Mouse (Mus musculus): ENCODE data around the gene Mrps25.

Mrps25 gene

GRCm38 (mm10) chr6:92183621-92184131, at the start of gene Mrps25:
Gene Mrps25, minus strand, starts transcription at chr6:92184033.
- DNase-seq: peak; percentile 70

DNA sequence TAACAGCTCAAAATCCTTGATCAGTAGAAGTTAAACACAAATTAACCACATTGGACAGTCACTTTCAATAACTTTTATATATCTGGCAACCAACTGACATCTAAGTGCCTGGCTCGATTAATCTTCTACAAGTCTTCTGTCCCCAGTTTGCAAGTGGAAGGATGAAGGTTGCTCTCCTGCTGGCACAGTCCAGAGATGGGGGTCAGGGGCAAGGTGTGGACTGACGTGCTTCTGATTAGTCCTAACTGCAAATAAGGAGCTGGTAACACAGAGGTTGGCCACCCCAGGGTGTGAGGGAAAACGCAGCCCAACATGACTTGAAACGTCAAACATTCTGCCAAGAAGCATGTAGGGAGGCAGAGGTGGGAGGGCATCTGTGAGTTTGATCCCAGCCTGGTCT, 47.9 kb upstream of the Mrps25 start:
- no peak for DNase-seq

- no peak for DNase-seq
These were observed 47.5 kb upstream of the Mrps25 start for GRCm38 (mm10) chr6:92231356-92231755.

DNA sequence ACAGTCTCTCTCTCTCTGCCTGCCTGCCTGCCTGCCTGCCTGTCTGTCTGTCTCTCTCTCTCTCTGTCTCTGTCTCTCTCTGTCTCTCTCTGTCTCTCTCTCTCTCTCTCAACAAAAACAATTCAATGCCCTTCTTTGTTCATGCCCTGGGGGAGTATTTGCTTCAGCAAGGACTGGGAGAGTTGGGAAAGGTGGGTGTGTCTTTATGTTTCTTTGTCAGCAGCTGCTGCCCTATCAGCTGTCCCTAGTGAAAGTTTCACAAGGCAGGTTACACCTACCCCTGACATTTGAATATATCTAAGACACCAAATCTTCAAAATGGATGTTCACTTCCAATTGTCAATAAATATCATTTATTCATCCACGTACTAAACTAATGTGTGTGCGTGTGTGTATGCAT, 45.8 kb upstream of the Mrps25 start:
- no peak for DNase-seq

DNA sequence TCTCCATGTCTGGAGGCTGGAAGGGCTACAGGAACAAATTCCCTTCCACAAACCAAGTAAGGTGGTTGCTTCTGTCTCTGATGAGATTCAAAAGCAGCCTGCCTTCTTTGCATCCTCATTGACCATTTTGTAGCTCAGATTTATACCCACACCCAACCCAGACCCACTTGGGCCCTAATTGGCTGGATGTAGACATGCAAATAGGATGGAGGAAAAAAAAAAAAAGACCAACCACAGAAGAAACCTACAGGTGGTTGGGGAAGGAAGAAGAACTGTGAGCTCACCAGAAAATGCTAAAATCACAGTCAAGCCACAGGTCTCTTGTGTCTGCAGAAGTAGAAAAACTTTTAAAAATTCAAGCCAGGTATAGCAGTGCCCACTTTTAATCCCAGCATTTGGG, 45.3 kb upstream of the Mrps25 start:
- DNase-seq: no peak

DNA sequence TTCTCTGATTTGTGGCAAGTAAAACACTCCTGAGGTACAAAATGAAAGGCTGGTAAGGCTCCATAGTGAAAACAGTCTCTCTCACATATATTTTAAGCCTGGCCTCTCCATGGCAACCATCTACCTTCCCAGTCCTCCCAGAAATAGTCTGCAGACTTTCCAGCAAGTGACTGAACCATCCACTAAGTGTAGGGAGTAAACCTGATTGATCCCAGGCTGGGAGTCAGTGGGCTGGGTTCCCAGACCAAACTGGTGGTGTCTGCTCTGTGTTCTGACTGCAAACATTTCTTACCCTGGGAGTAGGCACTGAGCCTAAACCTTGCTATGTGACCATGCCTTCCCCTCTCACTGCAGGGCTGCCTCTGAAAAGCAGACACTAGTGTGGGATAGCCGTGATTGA, 41.1 kb upstream of the Mrps25 start:
- DNase-seq: no peak

DNA sequence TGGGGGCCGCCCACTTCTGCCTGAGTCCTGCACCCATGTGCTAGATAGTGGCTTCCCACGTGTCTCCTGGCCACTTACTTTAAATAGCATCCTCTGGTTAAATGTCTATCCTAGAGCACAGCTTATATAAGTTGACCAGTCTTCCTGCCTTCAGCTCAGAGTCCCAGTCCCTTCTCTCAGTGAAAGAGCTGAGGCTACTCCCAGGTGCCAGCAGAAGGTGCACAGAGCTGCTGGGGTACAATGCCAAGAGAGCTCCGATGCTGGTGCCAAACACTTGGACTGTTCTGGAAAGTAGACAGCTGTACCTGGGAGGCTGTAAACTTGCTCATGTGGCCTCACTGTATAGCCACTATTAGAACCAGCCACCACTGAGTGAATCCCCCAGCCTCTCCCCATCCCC, 38.2 kb upstream of the Mrps25 start:
- no peak for DNase-seq

DNA sequence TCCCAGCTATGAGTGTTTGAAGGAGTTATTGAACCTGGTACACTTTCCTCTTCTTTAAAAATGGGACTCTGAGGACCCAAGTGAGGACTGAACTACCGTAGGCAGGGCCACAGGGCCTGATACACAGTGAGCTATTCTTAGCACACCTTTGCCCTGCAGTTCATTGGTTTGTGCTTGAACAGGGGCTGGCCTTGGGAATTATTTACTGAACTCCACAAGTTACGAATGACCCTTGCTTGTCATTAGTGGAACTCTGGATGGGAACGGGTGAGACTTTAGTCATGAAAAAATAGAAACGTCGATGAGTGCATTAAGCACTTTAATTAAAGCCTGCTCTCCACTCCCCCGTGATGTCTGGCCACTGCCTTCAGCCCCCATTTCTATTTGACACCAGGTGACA, 37.8 kb upstream of the Mrps25 start:
- DNase-seq: no peak

- peak; percentile 13 for DNase-seq
These were observed 35.6 kb upstream of the Mrps25 start for GRCm38 (mm10) chr6:92219445-92219844.

GRCm38 (mm10) chr6:92214773-92215449, 31.1 kb upstream of the Mrps25 start, which contains the start of gene Rbsn:
Gene Rbsn, minus strand, starts transcription at chr6:92214925.
- DNase-seq: peak; percentile 89

GRCm38 (mm10) chr6:92214055-92214772, 30.4 kb upstream of the Mrps25 start:
- DNase-seq: no peak

DNA sequence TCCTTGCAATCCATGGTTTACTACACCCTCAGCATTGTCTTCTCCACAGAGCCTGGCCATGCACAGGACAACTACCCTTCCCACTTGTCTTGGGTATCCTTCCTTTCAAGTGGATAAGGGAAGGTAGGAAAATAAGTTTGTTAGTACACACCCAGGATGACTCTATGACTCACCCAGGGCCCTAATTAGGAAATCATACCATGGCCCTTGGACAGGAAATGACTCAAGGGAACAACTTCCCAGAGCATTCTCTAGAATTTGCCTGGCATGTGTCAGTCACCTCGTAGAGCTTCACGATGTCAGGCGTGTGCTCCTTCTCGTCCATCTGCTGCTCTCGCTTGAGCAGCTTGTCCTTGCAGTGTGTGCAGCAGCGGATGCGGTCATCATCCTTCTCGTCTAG, 15.6 kb upstream of the Mrps25 start:
- DNase-seq: no peak

DNA sequence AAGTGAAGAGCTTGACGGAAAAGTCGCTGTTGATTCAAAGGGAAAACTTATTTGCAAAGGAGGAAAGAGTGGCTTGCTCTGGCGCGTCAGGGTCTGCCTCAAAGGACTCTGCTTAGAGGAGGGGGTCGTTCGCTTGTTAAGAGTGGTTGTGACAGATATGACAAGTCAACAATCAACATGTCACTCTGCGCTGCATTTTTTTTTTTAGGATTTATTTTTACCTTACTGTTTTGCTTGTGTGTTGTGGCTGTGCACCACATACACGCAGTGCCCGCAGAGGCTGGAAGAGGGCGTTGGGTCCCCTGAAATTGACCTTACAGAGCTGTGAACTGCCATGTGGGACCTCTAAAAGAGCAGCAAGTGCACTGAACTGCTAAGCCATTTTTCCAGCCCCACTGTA, 345 bp upstream of the Mrps25 start:
- no peak for DNase-seq

DNA sequence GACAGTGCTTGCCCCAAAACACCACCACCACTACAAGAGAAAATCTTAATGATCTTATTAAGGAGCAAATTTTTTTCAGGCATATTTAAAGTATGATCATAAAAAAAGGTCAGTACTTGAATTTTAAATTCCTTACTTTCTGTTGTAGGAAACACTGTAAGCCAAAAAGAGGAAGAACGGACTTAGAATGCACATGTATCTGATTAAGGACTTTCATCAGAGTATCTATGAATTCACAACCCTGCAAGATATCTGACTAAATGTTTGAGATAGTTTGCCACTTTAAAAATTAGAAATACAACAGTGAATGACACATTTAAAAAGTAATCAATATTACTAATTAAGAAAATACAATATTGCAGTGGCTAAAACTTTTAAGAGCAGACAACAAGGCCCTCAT, 7.4 kb downstream of the Mrps25 start:
- no peak for DNase-seq

GRCm38 (mm10) chr6:92162724-92163123, 21.1 kb downstream of the Mrps25 start:
- DNase-seq: no peak

- peak; percentile 24 for DNase-seq
These were observed 25.0 kb downstream of the Mrps25 start for GRCm38 (mm10) chr6:92158801-92159200.

DNA sequence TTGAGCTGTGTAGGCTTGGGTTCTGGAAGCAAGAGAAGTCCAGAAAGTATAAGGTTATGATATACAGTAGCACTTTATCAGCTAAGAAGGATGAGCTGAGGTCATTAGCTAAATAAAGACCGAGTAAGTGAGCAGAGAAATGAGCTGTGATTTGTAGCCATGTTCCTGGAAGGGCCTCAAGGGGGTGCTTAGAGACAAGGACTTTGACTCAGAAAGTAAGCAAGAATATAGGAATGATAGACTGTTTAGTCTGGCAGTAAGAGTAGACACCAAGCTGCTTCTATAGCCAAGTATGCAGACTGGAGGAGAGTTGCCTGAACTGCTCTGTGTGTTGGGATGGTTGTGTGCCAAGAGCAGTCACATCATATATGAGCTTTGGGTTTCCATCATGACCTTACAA, 30.1 kb downstream of the Mrps25 start:
- DNase-seq: no peak

DNA sequence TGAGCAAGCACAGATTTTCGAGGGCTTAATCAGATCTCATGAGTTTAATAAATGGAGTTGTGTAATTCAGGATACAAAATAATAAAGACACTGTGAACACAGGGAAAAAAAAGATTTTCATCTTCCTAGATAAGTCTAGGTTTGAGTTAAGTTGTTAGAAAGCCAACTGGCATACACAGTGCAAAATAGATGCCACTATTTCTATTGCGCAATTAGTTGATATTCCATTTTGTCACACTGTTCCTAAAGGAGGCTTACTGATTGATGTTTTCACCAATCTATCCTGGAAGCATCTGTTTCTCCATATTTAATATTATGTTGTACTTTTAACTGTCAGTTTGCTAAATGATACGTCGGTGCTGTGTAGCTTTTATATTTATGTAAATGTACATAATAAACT, 38.0 kb downstream of the Mrps25 start:
- DNase-seq: no peak

DNA sequence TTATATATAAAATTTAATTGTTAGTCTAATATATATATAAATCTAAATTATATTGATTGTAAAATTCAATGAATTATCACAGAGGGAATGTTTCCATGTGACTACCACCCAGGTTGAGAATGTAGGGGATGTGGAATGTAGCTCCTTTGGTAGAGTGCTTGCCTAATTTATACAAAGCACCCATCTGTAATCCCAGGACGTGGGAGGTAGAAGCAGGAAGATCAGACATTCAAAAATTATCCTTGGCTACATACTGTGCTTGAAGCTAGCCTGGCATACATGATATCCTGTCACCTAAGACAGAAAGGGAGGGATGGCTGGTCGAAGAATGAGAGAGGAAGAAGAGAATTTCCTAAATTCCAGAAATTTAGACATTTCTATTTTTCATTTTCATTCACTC, 47.5 kb downstream of the Mrps25 start:
- DNase-seq: no peak

- DNase-seq: no peak
These were observed 50.2 kb downstream of the Mrps25 start for GRCm38 (mm10) chr6:92133617-92134016.

DNA sequence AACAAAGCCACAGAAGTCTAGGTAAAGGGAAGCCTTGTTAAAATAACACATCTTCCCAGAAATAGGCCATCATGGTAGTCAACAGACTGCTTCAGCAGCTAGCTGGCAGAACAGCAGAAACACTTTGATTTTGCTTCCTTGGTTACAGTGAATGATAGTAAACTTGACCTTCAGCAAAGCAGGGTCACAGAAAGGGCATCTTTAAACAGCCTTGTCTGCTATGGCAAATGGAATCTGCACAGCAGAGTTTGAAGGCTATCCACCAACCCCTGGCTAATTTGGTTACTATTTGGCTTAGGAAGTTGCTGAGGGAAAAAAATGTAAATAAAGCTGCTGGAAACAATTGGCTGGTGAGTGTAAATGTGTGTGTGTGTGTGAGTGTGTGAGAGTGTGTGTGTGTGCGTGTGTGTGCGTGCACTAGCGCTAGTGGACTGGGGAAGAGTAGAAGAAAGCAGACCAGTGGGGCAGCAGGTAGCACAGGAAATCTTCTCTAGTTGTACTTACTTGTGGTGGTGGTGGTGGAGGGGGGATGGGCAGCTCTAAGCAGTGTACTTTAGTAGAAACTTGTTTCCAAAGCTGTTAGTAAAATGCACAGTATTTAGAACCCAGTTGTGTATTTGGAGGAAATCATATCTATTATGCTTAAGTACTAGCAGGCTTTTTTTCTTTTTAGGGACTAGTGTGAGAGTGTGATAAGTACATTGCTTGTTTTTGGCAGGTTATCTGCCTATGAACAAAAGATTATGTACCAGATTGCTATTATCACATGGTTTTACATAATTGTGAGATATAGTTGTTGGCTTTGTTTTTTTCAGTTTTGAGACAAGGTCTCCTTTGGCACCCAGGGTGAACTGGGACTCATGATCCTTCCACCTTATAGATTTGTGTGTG, 51.6 kb downstream of the Mrps25 start:
- DNase-seq: no peak

DNA sequence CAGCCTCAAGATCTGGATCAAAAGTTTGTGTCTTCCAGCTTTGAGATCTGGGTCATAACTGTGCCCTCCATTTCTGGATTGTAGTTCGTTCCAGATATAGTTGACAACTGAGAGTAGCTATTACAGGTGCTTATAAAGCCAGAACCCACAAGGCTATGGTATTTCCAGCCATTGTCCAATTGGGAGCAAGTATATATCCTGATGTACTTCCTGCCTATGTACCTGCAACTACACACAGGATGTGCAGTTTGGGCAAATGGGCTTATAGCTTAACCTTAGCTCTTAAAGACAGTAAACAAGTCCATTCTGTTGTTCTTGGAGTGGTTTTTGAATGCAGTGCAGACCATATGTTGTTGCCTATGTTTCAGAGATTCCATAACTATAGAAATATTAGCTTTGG, 52.4 kb downstream of the Mrps25 start:
- DNase-seq: no peak

- DNase-seq: no peak
These were observed 56.9 kb downstream of the Mrps25 start for GRCm38 (mm10) chr6:92126861-92127468.
